Mouse (Mus musculus) testis, adult 2 months (tissue): ENCODE measurements around the gene Gm20219.

Experiments used
- CTCF ChIP-seq: fragments of 200-500 bp; IDR thresholded peaks from 2 replicates; pipeline ENCODE4 v1.5.1; 2012; ENCODE audit warnings: low read depth, mild to moderate bottlenecking, inconsistent platforms, low read length, moderate library complexity; ENCODE audit not compliant: control insufficient read depth, insufficient read depth, insufficient replicate concordance
- POLR2A ChIP-seq: fragments of 200-500 bp; IDR thresholded peaks from 2 replicates; pipeline ENCODE4 v1.6.1; 2012; ENCODE audit warnings: low read depth, mild to moderate bottlenecking, inconsistent platforms, low read length, moderate library complexity; ENCODE audit not compliant: control insufficient read depth

DNA sequence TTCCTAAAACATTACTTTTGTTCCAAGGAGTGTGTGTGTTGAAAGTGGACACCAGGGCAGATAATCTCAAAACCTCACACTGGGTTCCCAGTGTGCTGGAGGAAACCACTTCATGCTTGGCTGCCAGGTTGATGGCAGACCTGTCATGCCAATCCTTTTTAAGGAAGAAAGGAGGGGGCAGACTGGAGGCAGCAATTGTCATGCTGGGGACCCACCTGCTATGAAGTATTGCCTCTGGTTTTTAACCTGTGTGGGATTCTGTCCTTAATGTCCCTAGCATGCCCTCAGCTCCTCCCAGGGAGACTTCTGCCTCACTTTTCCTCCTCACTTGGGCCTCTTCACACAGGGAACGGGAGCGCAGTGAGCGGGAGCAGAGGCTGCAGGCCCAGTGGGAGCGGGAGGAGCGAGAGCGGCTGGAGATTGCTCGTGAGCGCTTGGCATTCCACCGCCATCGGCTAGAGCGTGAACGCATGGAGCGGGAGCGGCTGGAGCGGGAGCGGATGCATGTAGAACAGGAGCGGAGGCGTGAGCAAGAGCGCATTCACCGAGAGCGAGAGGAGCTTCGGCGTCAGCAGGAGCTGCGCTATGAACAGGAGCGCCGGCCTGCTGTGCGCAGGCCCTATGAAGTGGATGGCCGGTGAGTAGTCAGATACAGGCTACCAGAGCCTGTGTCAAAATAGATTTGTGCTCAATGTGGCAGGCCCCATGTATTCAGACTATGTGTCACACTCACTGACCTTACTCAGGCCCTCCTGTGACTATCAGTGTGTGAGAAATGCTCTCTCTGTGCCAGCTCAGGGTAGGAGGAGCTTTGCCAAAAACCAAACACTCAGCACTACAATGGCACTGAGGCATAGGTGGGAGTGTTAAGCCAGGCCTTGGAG is 49.2 kb upstream of the Gm20219 start:
- TF ChIP-seq CTCF (no peak), POLR2A (no peak)
